Mouse (Mus musculus) stomach, postnatal 0 days (tissue): ENCODE measurements at regions not wholly inside any gene's neighbourhood (a gene's known extent, or its start where the extent isn't known, plus 50 kb on each side); places are given as distances from the start of the nearest gene placed in this dataset.

Source experiments
- ATAC-seq: fragments of 200-750 bp; cut with Nextera tagmentation; 2 replicates; pipeline ENCODE4 v1.8.0; 2017; ENCODE audit not compliant: low FRiP score, low TSS enrichment
- DNase-seq: peaks from one replicate; pipeline ENCODE4 v3.0.0-alpha.2; 2016; ENCODE audit warnings: low spot score
- H3K27ac ChIP-seq: fragments of 300-500 bp; sonication (generic); replicated peaks from 2 replicates; pipeline ENCODE4 v1.5.1; 2014; ENCODE audit warnings: mild to moderate bottlenecking, control low read depth
- H3K27me3 ChIP-seq: fragments of 300-500 bp; sonication (generic); 2 replicates; pipeline ENCODE4 v1.6.1; 2014; ENCODE audit warnings: low read length; ENCODE audit not compliant: control insufficient read depth, insufficient read depth
- H3K36me3 ChIP-seq: fragments of 300-500 bp; sonication (generic); 2 replicates; pipeline ENCODE4 v1.6.1; 2014; ENCODE audit warnings: low read length, mixed read lengths; ENCODE audit not compliant: control insufficient read depth, insufficient read depth
- H3K4me1 ChIP-seq: fragments of 300-500 bp; sonication (generic); replicated peaks from 2 replicates; pipeline ENCODE4 v1.6.1; 2014; ENCODE audit warnings: antibody characterized with exemption; ENCODE audit not compliant: control insufficient read depth, insufficient read depth
- H3K4me2 ChIP-seq: fragments of 300-500 bp; sonication (generic); replicated peaks from 2 replicates; pipeline ENCODE4 v1.6.1; 2014; ENCODE audit warnings: low read depth, mild to moderate bottlenecking, control low read depth, moderate library complexity
- H3K4me3 ChIP-seq: fragments of 300-500 bp; sonication (generic); 2 replicates; pipeline ENCODE4 v1.5.1; 2014; ENCODE audit warnings: low read depth, low read length, control low read depth
- H3K9ac ChIP-seq: fragments of 300-500 bp; sonication (generic); 2 replicates; pipeline ENCODE4 v1.6.1; 2014; ENCODE audit warnings: mild to moderate bottlenecking, low read length, control low read depth, mixed read lengths
- H3K9me3 ChIP-seq: fragments of 300-500 bp; sonication (generic); 2 replicates; pipeline ENCODE4 v1.6.1; 2016; ENCODE audit warnings: low read length; ENCODE audit not compliant: control insufficient read depth
- CTCF ChIP-seq: IDR thresholded peaks from 2 replicates; pipeline ENCODE4 v1.5.1; 2016; ENCODE audit warnings: antibody characterized with exemption, low read depth, mild to moderate bottlenecking, moderate library complexity
- EP300 ChIP-seq: optimal IDR thresholded peaks from 2 replicates; pipeline ENCODE3; 2016; ENCODE audit warnings: antibody characterized with exemption
- WGBS: fragments of 180-500 bp; shearing (Covaris S2); extraction: QIAGEN DNeasy Blood & Tissue Kit; methylation state at CpG from one replicate; pipeline ENCODE4 v1.1.7; 2014; 5-methylcytosine and 5-hydroxymethylcytosine counted together

- DNase-seq (no peak), ATAC-seq (no peak)
- Histone ChIP-seq H3K4me1 (no peaks in the 10 kb centered on the region), H3K9me3 (no peaks in the 10 kb centered on the region), H3K9ac (no peak overlapping the region), H3K27ac (no peak overlapping the region), H3K4me2 (no peak overlapping the region), H3K36me3 (no peaks in the 10 kb centered on the region), H3K27me3 (no peaks in the 10 kb centered on the region), H3K4me3 (no peak overlapping the region)
- TF ChIP-seq EP300 (no peak), CTCF (no peak)
- WGBS, result 71% methylated on average over 4 of the region's 4 CpGs
Observed at GRCm38 (mm10) chr8:76137219-76137618, 688.7 kb downstream of the Iqcm start.

- Histone ChIP-seq H3K9me3 (no peaks in the 10 kb centered on the region), H3K36me3 (no peaks in the 10 kb centered on the region), H3K4me3 (no peak overlapping the region), H3K4me2 (no peak overlapping the region), H3K9ac (no peak overlapping the region), H3K4me1 (no peaks in the 10 kb centered on the region), H3K27me3 (no peaks in the 10 kb centered on the region), H3K27ac (no peak overlapping the region)
- no peak for TF ChIP-seq EP300
- no peak for TF ChIP-seq CTCF
- ATAC-seq (no peak), DNase-seq (no peak)
- 24% methylated on average over 4 of the region's 4 CpGs for WGBS
Observed at GRCm38 (mm10) chr8:76148681-76149080, 700.2 kb downstream of the Iqcm start.

- TF ChIP-seq CTCF, result no peak
- no peak for TF ChIP-seq EP300
- Histone ChIP-seq H3K4me3 (no peak overlapping the region), H3K27ac (no peak overlapping the region), H3K9ac (no peak overlapping the region), H3K27me3 (no peaks in the 10 kb centered on the region), H3K9me3 (no peaks in the 10 kb centered on the region), H3K36me3 (no peaks in the 10 kb centered on the region), H3K4me2 (no peak overlapping the region), H3K4me1 (no peaks in the 10 kb centered on the region)
- WGBS, result 80% methylated on average over 3 of the region's 3 CpGs
- no peak for DNase-seq
- ATAC-seq, result no peak
Observed at GRCm38 (mm10) chr8:76182520-76182919, 716.7 kb upstream of the Nr3c2 start.

- Histone ChIP-seq H3K27me3 (no peaks in the 10 kb centered on the region), H3K4me1 (no peaks in the 10 kb centered on the region), H3K9ac (no peak overlapping the region), H3K27ac (no peak overlapping the region), H3K4me2 (no peak overlapping the region), H3K4me3 (no peak overlapping the region), H3K36me3 (no peaks in the 10 kb centered on the region), H3K9me3 (no peaks in the 10 kb centered on the region)
- DNase-seq (no peak), ATAC-seq (no peak)
- no peak for TF ChIP-seq EP300
- TF ChIP-seq CTCF, result no peak
Observed at GRCm38 (mm10) chr8:76183836-76184235, 715.4 kb upstream of the Nr3c2 start.

GRCm38 (mm10) chr8:76187293-76187692 is 711.9 kb upstream of the Nr3c2 start:
- Histone ChIP-seq H3K9me3 (no peaks in the 10 kb centered on the region), H3K36me3 (no peaks in the 10 kb centered on the region), H3K27ac (no peak overlapping the region), H3K4me1 (no peaks in the 10 kb centered on the region), H3K4me2 (no peak overlapping the region), H3K27me3 (no peaks in the 10 kb centered on the region), H3K9ac (no peak overlapping the region), H3K4me3 (no peak overlapping the region)
- DNase-seq (no peak), ATAC-seq (no peak)
- 81% methylated on average over 5 of the region's 5 CpGs for WGBS
- TF ChIP-seq CTCF, result no peak
- TF ChIP-seq EP300, result no peak

GRCm38 (mm10) chr8:76211891-76212290 is 687.4 kb upstream of the Nr3c2 start:
- ATAC-seq (no peak), DNase-seq (no peak)
- TF ChIP-seq CTCF, result no peak
- no peak for TF ChIP-seq EP300
- no peaks in the 10 kb centered on the region for H3K9me3 ChIP-seq
- no peak overlapping the region for H3K4me2 ChIP-seq
- H3K27me3 ChIP-seq, result no peaks in the 10 kb centered on the region
- H3K36me3 ChIP-seq, result no peaks in the 10 kb centered on the region
- H3K4me1 ChIP-seq, result no peaks in the 10 kb centered on the region
- H3K9ac ChIP-seq, result no peak overlapping the region
- WGBS, result 80% methylated on average over 4 of the region's 4 CpGs
- no peak overlapping the region for H3K4me3 ChIP-seq
- H3K27ac ChIP-seq, result no peak overlapping the region
